Mouse (Mus musculus) cerebellum, adult 11 months (tissue): ENCODE measurements around the gene Ttc27.

ENCODE experiments used
- DNase-seq: peaks from one replicate; pipeline ENCODE4 v3.0.0; 2022

The Ttc27 gene

DNA sequence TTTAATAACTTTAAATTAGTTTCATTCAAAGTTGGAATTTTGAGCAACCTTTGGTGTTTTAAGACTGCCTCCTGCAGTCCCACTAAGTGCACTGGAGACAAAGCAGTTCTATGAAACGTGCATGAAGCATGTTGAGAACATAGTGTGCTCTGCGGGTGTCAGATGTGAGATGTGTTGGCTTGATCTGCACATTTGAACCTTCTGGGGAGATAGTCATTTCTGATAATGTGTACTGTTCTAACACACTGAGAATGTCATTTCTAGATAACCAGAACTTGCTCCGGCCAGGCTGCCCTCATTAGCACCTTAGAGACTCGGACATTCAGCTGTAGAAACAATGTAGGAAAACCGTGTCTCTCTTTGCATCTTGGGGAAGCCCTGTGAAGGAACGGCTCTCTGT lies 126.0 kb downstream of the Ttc27 start:
- no peak for DNase-seq

DNA sequence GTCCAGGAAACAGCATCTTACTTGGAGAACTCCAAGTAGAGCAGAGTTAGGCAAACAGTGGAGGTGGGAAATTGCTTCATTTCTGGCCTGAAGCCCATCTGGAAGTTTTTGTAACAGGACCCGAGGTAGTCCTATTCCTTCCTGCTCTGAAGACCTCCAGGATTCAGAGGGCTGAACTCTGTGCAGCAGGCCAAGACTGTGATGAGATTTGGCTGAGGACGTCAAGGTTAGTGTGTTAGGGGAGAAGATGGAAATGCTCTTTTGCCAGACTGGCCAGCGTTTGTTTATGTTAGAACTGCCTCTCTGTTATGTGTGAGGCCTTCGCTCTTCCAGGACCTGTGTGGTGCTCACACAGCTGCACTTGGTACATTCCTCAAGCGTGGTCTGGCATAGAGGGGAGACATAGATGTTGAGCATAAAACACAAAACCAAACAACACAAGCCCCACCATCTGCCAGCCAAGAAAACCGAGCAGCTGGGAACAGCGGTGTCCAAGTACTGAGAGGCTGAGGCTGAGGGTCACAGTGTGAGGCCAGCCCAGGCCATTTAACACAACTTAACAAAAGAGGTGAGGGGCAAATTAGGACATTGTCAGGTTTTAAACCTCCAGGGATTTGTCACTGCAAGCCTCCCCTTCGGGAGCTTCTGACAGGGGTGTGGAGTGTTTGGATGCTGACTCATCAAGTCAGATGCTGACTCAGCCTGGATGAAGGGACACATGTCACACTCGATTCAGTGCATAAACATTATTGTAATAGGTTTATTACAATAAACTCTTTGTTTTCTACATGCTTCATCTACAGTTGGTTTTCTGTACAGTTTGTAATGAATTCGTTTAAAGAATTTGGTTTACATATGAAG lies 128.7 kb downstream of the Ttc27 start:
- DNase-seq = no peak

DNA sequence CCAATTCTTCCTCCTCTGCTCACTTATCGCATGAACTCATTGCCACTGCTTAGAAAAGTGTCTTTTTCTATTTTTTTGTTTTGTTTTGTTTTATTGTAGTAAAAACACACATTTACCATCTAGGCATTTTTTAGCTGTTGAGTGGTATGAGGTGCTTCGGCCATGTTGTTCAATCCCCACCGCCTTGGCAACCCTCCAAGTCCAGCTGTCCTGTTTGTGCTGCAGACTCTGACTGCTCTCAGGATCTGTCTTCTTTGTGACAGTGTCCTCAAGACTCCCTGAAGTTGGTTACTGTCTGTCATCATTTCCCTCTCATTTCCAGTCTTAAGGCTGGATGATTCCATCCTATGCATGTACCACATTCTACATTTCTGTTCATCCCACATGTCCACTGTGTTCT lies 132.7 kb downstream of the Ttc27 start:
- DNase-seq = no peak

DNA sequence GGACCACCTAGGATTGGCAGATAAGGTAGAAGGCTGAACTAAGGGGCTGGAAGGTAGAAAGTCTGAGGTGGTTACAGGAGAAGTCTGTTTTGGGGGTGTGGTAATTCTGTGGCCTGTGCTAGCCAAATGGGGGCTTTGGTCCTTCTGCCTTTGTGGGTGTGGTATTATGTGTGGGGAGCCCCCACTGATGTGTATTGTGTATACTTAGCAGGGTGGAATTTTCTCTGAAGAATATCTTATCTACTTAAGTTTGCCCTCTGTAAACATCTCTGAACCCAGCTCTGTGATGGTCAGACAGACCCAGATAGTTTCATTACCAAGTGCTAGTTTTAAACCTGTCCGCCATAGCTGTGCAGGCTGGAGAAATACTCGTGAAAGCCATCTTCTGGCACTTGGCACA lies 141.8 kb downstream of the Ttc27 start:
- DNase-seq = no peak

DNA sequence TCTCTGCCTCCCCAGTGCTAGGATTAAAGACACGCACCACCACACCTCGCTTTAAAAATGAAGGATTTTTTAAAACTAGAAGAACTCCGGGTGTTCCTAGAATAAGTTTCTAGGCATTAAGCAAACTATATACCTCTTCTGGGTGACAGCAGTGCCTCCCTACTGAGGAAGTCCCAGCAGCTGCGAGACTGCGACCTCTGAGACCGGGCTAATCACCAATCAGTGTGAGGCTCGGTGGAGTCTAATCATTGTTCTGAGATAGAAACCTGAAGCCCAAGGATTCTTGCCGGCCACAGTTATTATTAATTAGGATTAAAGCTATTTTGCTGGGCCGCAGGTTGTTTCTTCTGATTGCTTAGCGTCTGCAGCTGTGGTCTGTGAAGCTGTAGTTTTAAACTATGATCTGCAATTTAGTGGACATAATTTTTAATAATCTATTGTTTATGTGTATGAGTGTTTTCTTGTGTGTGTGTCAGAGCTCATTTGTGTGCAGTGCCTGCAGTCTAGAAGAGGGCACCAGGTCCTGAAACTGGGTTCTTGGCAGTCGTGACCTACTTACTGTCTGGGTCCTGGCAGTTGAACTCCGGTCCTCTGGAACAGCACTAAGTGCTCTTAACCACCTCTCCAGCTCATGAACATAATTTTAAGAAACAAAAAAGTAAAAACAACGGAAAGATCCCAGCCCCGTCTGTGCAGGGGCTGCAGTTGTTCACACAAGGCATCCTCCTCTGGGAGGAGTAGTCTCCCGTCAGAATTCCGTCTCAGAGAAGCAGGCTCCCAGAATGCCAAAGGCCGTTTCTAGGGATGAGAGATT lies 142.9 kb downstream of the Ttc27 start:
- DNase-seq = no peak

DNA sequence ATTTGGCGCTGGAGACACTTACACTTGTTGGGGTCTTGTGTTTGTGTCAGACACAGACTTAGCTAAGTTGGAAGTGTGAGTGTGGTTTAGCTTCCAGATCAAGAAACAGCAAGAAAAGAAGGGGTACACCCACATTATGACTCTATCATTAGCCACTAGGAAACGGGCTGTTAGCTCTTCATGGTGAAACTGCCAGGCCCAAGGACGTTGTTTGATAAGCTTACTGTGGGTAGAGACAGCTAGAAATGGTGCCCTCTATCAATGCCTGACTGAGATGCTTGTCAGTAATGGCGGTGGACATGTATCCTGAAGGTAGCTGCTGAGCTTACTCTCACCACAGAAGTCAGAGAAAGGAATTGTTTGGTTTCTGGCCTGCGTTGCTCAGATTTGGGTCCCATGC lies 146.3 kb downstream of the Ttc27 start:
- DNase-seq = no peak

DNA sequence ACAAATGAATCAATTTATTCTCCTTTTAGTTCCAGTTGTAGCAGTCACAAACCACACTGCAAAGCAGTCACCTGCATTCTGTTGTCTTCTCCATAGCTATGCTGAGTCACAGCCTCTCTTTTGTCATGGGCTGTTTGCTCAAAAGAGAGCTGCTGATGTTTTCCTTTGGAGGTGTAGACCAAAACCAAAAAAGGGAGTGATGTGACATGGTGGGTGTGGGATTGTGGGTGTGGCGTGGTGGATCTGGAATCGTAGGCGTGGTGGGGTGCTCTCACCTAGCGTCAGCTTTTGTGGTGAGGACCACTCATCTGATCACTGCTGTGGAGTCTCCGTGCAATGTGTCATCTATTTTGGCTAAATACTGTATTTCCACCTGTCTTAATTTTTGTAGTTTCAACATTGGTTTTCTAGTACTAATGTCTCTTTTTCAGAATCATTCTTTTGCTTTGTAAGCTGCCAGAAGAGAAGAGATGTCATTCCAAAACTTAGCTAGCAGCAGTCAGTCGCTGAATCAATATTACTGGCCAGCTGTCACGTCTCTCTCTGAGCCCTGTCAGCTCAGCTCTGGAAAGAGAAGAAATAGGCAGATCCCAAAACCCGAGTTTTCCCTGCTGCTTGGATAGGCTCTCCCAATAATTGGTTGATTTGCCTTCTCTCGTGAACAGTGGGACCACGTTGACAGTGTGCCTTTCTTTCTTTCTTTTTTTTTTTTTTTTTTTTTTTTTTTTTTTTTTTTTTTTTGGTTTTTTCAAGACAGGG lies 147.4 kb downstream of the Ttc27 start:
- DNase-seq = no peak

DNA sequence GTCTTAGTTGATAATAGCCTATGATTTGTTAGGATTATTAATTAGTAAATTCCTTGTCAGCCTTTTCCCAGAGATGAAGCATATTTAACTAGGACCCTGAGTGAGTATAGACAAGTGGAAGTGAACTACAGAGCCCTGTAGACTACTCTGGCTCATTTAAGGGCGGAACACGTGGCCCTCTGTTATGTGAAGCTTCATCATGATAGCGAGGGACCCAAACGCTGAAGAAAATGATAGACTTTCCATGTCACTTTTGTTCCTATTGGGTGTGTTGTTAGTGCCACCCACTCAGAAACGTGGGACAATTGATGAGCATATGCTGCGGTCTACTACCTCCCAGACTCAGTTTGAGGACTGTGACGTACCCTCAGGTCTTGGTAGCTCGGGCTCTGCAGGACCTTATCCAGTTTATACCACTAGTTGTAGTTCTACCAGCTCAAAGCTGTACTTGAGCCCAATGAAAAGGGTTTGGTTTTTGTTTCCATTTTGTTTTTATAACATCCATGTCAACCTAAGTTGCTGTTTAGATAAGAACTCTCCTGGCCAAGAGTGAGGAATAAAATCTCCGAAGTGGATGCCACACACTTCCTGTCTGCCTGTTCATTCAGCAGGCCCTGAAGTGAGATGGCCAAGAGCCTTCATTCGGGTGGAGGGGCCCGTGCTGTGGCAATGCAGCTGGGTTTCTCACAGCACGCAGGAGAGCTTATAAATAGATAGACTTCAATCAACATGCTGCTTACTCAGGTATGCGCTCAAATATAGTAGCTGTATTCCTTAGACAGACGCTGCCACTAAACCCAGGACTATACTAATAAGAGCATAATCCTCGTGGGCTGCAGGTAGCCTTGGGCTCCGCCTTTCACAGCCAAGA lies 148.4 kb downstream of the Ttc27 start:
- no peak for DNase-seq

DNA sequence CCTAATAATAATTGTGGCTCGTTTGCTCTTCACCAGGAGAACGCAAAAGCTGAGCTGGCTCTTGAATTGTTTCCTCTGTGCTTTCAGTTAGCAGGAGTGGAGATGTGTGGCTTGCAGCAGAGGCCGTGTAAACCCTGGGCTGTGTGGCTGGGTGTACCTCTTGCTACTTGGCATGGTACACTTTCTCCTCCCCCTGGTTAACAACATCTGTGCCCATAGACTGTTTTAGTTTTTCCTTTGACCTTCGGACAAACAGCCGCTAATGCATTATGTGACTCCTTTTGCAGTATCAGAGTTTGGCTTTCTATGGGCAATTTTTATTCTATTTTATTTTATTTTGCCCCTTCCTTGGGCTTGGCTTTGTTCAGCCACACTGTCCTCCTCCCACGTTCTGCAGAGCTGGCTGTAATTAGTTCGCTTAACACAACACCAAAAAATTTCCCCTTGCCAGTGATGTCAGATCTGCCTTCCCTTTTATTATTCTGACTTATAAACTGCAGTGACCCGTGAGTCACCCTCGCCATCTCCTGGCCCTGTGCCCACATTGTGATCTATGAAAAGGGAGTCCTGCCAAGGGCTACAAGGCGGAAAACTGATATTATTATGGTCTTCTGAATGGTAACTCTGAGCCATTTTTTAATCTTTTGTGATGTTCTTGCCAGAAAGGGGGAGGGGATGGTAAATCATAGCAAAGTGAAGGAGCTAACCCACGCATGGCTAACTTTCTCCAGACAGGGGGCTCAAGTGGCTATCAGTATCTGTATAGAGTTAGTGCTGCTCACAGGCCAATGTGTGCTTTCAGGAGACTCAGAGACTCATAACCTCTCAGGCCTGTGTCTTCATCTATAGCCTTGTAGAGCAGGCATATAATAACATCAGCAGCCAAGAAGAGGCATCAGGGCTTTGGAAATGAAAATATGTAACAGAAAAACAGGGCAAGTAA lies 149.3 kb downstream of the Ttc27 start:
- DNase-seq = no peak

DNA sequence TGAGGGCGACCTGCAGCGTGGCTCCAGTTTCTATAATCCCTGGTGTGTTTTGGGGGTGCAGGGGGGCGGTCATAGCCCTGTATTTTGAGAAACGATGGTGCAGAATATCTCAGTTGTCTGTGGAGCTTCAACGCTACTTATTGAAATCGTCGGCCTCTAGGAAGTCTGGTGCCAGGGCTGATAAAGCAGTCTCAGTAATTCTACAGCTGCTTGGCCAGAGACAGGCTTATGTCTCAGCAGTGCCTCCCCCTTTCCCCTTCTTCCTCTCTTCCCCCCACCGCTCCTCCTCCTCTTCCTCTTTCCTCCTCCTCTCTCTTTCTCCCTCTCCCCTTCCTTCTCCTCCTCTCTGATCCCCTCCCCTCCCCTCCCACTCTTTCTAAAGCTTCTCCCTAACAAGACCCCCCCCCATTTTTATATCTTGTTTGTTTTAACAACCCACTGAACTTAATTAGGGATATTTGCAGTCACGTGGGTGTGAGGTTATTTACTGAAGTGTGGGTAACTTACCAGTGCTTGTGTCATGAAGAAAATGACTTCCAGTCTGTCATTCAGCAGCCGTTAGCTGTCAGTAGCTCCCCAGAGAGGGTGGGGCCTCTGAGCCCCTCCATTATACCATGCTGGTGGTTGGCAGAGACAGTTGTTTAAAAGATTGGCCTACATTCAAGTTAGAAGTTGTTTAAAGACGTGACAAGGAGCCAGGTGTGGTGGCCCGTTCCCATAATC lies 150.8 kb downstream of the Ttc27 start:
- DNase-seq = no peak

DNA sequence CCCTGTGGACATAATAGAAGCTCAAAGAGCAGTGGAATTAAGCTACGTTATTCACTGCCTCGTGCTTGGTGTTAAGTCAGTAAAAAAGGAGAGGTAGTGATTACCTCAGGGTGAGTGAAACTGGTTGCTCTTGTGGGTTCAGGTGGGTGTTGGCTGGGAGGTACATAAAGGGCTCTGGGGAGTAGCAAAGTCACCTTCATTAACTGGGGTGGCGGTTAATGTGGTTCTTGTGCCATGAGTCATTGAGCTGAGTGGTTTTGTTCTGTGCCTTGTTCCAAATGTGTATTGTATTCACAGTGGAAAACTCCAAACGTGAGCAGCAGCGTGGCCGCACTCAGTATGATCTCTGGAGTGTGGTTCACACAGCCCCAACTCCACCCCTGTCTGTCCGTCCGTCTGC lies 152.0 kb downstream of the Ttc27 start:
- DNase-seq = no peak

DNA sequence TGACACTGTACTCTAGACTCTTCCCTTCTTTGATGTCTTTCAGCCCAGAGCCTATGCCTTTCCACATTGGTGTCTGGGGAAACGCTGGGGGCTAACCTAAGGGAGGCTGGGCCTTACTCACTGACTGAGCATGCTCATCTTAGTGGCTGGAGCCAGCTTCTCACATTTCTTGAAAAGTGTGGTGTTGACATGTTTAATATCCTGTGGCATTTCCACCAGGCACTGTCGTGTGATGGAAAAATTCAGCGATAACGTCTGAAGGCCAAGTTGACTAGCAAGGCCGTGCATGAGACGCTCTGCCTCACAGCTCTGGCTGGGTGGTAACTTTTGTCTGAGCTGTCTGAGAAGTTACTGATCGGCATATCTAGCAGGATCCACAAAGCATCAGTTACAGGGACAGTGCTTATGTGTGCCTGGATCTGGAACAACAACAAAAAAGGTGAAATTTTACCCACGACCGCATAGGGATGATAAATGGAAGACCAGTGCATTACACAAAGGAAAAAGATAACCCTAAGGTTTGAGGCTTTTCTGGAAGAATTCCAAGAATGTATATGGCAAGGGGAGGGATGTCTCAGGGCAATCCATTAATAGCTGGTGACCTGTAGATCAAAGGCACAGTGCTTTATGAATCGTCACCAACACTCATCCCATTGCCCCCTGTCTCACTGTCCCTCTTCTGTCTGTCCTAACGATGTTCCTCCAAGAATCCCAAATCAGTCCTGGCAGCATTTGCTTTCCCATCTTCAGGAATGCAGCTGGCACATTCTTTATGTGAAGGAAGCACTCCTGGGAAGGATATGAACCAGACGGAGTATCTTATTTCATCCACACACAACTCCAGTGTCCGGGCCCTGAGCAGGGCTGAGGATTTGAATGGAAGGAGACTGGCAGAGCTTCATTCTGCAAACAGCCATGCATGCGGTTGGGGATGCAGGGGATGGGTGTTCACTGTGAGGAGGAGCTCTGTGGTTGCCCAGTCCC lies 152.9 kb downstream of the Ttc27 start:
- DNase-seq = no peak

DNA sequence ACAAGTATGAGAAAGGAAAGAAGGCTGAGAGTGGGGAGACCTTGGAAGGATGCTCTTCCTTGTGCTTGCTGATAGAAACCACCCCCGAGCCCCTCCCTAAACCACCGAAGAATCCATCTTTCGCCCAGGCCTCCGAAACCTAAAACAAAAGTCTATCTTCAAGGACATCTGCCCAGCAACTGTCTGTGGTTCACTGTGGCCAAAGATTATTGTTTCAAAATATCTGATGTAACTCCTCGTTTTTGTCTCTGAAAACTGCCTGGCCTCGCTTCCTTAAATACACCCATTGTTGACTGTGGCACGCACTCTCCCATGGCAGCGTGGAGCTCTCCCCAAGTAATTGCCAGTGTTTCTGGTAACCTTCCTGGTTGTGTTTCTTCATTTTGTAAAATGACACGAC lies 155.0 kb downstream of the Ttc27 start:
- DNase-seq = no peak

DNA sequence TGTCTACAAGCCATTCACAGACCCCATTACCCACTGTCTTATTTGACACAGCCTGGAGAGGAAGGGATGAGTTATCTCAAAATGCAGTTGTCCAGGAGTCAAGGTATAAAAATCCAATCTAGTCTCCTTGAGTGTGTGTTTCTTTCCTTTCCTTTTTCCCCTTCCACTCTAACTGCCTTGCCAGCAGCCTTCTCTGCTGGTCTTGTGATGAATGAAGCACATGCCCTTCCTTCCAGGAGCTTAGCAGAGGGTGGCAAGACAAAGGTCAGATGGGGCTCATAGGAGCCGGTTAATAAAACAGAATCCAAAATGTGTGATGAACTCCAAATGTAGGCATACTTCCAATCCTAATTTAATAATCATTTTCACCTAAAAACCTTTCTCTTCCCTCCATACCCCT lies 156.2 kb downstream of the Ttc27 start:
- DNase-seq = no peak

DNA sequence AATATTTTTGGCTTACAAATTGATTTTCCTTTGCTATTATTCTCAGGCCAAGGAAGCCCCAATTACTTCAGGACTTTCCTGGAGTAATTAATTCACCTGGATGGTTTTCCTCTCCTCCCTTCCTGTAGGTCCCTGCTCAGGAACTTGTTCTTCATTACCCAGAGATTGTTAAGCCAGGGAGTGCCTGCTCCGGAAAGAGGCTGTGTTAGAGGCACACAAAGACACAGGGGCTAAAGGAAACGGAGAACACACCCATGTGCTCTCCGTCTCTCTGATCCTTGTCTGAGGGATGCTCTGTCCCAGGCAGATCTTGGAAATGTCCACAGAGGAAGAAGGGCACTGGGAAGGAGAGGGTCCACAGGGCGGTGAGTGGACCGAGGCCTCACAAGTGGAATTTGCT lies 158.2 kb downstream of the Ttc27 start:
- DNase-seq = no peak

DNA sequence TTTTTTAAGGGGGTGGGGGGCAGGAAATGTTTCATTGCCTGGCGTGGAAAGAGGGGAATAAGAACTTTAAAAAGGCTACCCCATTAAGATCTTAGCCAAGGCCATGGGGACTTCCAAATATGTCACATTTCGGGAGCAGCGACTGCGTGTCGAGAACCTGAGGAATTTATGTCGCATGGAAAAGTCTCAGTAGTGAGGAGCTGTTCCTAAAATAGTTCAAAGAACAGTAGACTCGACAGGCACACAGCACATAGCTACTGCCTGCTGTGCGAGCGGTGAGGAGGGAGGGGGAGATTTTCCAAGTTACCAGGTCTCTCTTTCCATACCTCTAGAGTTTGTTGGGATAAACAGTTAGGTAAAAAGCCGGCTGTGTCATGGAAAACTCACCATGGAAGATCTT lies 159.4 kb downstream of the Ttc27 start:
- no peak for DNase-seq

DNA sequence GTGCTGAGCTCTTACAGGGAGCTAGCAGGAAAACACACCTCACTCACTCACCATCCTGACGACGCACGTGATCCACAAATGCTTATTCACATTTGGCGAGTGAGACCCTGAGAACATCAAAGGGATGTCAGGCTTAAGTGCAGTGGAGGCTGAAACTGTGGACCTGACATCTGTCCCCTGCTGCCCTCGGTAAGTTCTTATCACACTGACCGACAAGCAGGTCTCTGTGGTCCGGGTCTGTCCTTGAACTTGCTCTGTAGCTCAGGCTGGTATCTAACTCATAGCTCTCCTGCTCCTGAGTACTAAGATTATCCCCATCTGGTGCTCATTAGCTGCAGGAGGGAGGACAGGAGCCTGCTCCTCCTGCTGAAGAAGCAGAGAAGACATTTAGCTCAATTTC lies 162.2 kb downstream of the Ttc27 start:
- no peak for DNase-seq

DNA sequence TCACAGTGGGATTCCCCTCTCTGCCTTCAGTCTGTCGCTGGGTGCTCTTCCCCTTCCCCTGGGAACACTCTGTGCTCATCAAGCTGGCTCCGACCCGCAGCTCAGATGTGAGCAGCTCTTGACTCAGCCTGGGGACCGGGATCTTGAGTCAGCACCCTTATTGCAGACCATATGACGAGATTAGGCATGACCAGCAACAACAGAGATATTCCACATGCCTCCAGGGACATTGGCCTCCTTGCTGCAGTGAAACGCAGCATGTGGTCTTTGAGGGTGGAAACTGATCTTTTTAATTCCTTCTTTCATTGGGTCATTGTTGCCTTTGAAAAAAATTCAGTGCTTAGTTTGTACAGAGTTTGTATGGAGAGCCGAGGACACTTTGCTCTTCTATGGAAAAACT lies 169.5 kb downstream of the Ttc27 start:
- no peak for DNase-seq

DNA sequence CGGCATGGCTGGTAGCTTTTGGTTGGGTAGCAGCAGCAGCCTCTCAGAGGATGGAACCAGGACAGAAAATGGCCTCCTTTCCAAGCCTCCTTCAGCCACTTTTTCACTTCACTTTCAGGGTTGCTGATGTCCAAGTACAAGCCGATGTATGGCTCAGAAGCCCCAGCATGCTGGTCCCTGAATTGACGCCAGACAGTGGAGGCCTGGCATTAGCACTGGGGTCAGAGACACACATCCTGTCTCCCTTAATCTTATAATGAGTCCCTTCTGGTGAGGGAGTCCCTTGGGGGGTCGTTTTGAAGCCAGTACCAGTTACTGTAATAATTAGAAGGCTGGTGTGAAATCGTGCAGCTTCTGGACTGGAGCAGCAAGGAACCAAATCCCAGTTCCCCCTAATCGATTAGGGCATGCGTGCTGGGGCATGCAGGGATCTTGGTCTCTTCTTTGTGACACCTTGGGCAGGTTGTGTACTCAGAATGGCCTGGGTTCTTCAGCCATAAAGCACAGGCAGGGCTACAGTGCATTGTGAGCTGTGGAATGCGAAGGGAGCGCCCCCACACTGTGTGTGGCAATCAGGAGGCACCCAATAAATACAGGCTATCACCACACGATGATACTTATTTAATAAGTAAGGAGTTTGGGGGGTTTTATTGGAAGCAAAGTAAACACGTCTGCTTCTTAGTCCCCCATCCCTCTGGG lies 171.5 kb downstream of the Ttc27 start:
- DNase-seq = no peak
